Mouse (Mus musculus): ENCODE data around the gene Hormad2.

GRCm38 (mm10) chr11:4310324-4310723 lies 130.6 kb downstream of the Hormad2 start:
- TF ChIP-seq CTCF (IDR thresholded peaks at IDR 0.05; ENCODE audit: control insufficient read depth, insufficient read depth, low read length) (no peak), POLR2A (IDR thresholded peaks at IDR 0.05; ENCODE audit: borderline replicate concordance, control insufficient read depth, low read depth, low read length) (no peak)
